Mouse (Mus musculus): ENCODE data around the gene Cntn3.

- TF ChIP-seq CTCF (IDR thresholded peaks at IDR 0.05; ENCODE audit: low read depth): no peak
- no peak for TF ChIP-seq EP300 (IDR thresholded peaks at IDR 0.05; ENCODE audit: low read depth)
These were observed 209.0 kb downstream of the Cntn3 start for GRCm38 (mm10) chr6:102363880-102364279.

Measured in liver, embryonic 14.5 days (tissue).